Mouse (Mus musculus) kidney, adult 2 months (tissue): ENCODE data around the gene Ube2e1.

ENCODE experiments used
- CTCF ChIP-seq: fragments of 200-500 bp; conservative IDR thresholded peaks from 2 replicates; pipeline ENCODE4 v1.5.1; 2011; ENCODE audit warnings: low read depth, mild to moderate bottlenecking, control low read depth, low read length, moderate library complexity, mixed read lengths; ENCODE audit not compliant: insufficient read depth, insufficient read length
- POLR2A ChIP-seq: fragments of 200-500 bp; IDR thresholded peaks from one replicate; pipeline ENCODE4 v1.6.1; 2011; ENCODE audit warnings: low read depth, low read length, control low read depth

GRCm38 (mm10) chr14:18379841-18380240 lies 48.2 kb upstream of the Ube2e1 start:
- TF ChIP-seq CTCF (no peak), POLR2A (no peak)
